Mouse (Mus musculus): ENCODE data around the gene Trpm4.
"Not testable (repeated sequence)": the region's sequence is repeated elsewhere in the genome, so short reads cannot be mapped to it uniquely, and the experiment has no call there.

The Trpm4 gene

GRCm38 (mm10) chr7:45312023-45312422, 21.6 kb downstream of the Trpm4 start:
- DNase-seq (ENCODE audit: extremely low spot score), result no peak

GRCm38 (mm10) chr7:45309455-45309854, 24.1 kb downstream of the Trpm4 start:
- peak; percentile 65 for DNase-seq (ENCODE audit: extremely low spot score)

- no peak for DNase-seq (ENCODE audit: extremely low spot score)
Observed at GRCm38 (mm10) chr7:45308551-45309240, 24.9 kb downstream of the Trpm4 start.

- peak; percentile 86 for DNase-seq (ENCODE audit: extremely low spot score)
Observed at GRCm38 (mm10) chr7:45305275-45305674, 28.3 kb downstream of the Trpm4 start.

GRCm38 (mm10) chr7:45304869-45305268, 28.7 kb downstream of the Trpm4 start:
- DNase-seq (ENCODE audit: extremely low spot score), result no peak

GRCm38 (mm10) chr7:45302626-45303025, 31.0 kb downstream of the Trpm4 start:
- DNase-seq (ENCODE audit: extremely low spot score), result no peak

- peak; percentile 53 for DNase-seq (ENCODE audit: extremely low spot score)
Observed at GRCm38 (mm10) chr7:45300270-45300669, 33.3 kb downstream of the Trpm4 start.

GRCm38 (mm10) chr7:45299752-45300151, 33.8 kb downstream of the Trpm4 start:
- peak; percentile 58 for DNase-seq (ENCODE audit: extremely low spot score)

GRCm38 (mm10) chr7:45297563-45297962, 36.0 kb downstream of the Trpm4 start:
- DNase-seq (ENCODE audit: extremely low spot score), result no peak

- no peak for DNase-seq (ENCODE audit: extremely low spot score)
Observed at GRCm38 (mm10) chr7:45296626-45297025, 37.0 kb downstream of the Trpm4 start.

GRCm38 (mm10) chr7:45286486-45286885, 47.1 kb downstream of the Trpm4 start:
- no peak for DNase-seq (ENCODE audit: extremely low spot score)

GRCm38 (mm10) chr7:45277136-45277760, 56.3 kb downstream of the Trpm4 start, which contains the start of gene Slc6a21:
Slc6a21 (plus strand) TSS chr7:45277513.
- peak; percentile 75 for DNase-seq (ENCODE audit: extremely low spot score)

- DNase-seq (ENCODE audit: extremely low spot score), result no peak
Observed at GRCm38 (mm10) chr7:45273672-45274071, 59.9 kb downstream of the Trpm4 start.

GRCm38 (mm10) chr7:45272786-45273412, 60.7 kb downstream of the Trpm4 start:
- DNase-seq (ENCODE audit: extremely low spot score), result no peak

GRCm38 (mm10) chr7:45265518-45265917, 68.1 kb downstream of the Trpm4 start:
- no peak for DNase-seq (ENCODE audit: extremely low spot score)

GRCm38 (mm10) chr7:45264348-45264747, 69.2 kb downstream of the Trpm4 start:
- DNase-seq (ENCODE audit: extremely low spot score), result no peak

- DNase-seq (ENCODE audit: extremely low spot score), result no peak
Observed at GRCm38 (mm10) chr7:45263006-45263607, 70.5 kb downstream of the Trpm4 start.

- no peak for DNase-seq (ENCODE audit: extremely low spot score)
Observed at GRCm38 (mm10) chr7:45262266-45262665, 71.3 kb downstream of the Trpm4 start.

GRCm38 (mm10) chr7:45259281-45259680, 74.3 kb downstream of the Trpm4 start:
- no peak for DNase-seq (ENCODE audit: extremely low spot score)

GRCm38 (mm10) chr7:45257063-45257840, 76.3 kb downstream of the Trpm4 start:
- no peak for DNase-seq (ENCODE audit: extremely low spot score)

- DNase-seq (ENCODE audit: extremely low spot score), result not testable (repeated sequence)
Observed at GRCm38 (mm10) chr7:45255822-45256221, 77.8 kb downstream of the Trpm4 start.

- no peak for DNase-seq (ENCODE audit: extremely low spot score)
Observed at GRCm38 (mm10) chr7:45253806-45254205, 79.8 kb downstream of the Trpm4 start.
